Mouse (Mus musculus) embryonic facial prominence, embryonic 15.5 days (tissue): ENCODE data around the gene Dock4. TPM values are rescaled to one million over a fixed set of nuclear protein-coding genes. Genes with fewer than 3 reads are reported as not detected.

Experiments used
- ATAC-seq: fragments of 200-750 bp; cut with Nextera tagmentation; 2 replicates; pipeline ENCODE4 v1.8.0; 2017; ENCODE audit warnings: low read depth, moderate TSS enrichment; ENCODE audit not compliant: insufficient number of reproducible peaks, low FRiP score, low TSS enrichment
- H3K27ac ChIP-seq: fragments of 300-500 bp; sonication (generic); replicated peaks from 2 replicates; pipeline ENCODE4 v1.5.1; 2015; ENCODE audit warnings: mild to moderate bottlenecking, inconsistent platforms
- H3K27me3 ChIP-seq: fragments of 300-500 bp; sonication (generic); 2 replicates; pipeline ENCODE4 v1.6.1; 2015; ENCODE audit warnings: inconsistent platforms
- H3K36me3 ChIP-seq: fragments of 300-500 bp; sonication (generic); 2 replicates; pipeline ENCODE4 v1.6.1; 2015; ENCODE audit warnings: mild to moderate bottlenecking, inconsistent platforms
- H3K4me1 ChIP-seq: fragments of 300-500 bp; sonication (generic); 2 replicates; pipeline ENCODE4 v1.6.1; 2015; ENCODE audit warnings: inconsistent platforms
- H3K4me2 ChIP-seq: fragments of 300-500 bp; sonication (generic); replicated peaks from 2 replicates; pipeline ENCODE4 v1.6.1; 2015; ENCODE audit warnings: mild to moderate bottlenecking, inconsistent platforms
- H3K4me3 ChIP-seq: fragments of 300-500 bp; sonication (generic); replicated peaks from 2 replicates; pipeline ENCODE4 v1.5.1; 2015; ENCODE audit warnings: mild to moderate bottlenecking, inconsistent platforms
- H3K9ac ChIP-seq: fragments of 300-500 bp; sonication (generic); 2 replicates; pipeline ENCODE4 v1.6.1; 2015; ENCODE audit warnings: inconsistent platforms
- H3K9me3 ChIP-seq: fragments of 300-500 bp; sonication (generic); replicated peaks from 2 replicates; pipeline ENCODE4 v1.6.1; 2016; ENCODE audit warnings: inconsistent platforms
- WGBS: fragments of 180-500 bp; shearing (Covaris S2); methylation state at CpG from one replicate; pipeline ENCODE4 v1.1.7; 2015; 5-methylcytosine and 5-hydroxymethylcytosine counted together
- polyA plus RNA-seq: library from polyadenylated mRNA; unstranded; fragments of >200 nt; fragmentation: Nextera tagmentation; extraction: Ambion mirVana; gene quantifications from 2 replicates; pipeline ENCODE4 v1.2.1, GENCODE M21; 2015

Gene Dock4
- polyA plus RNA-seq, 1 experiment from 2014 or later: 12.9 TPM

GRCm38 (mm10) chr12:40832157-40832556 is 386.4 kb downstream of the Dock4 start:
- WGBS: 74% methylated on average over 8 of the region's 8 CpGs
- Histone ChIP-seq H3K36me3 (peaks cover 3% of the 10 kb centered on the region; the same call in 1 of the 2 replicates), H3K4me1 (no peaks in the 10 kb centered on the region), H3K27ac (no peak overlapping the region), H3K9me3 (no peaks in the 10 kb centered on the region), H3K4me3 (no peak overlapping the region), H3K4me2 (no peak overlapping the region), H3K27me3 (no peaks in the 10 kb centered on the region), H3K9ac (no peak overlapping the region)
- no peak for ATAC-seq

GRCm38 (mm10) chr12:40836924-40837323 is 391.2 kb downstream of the Dock4 start:
- Histone ChIP-seq H3K9ac (no peak overlapping the region), H3K27me3 (no peaks in the 10 kb centered on the region), H3K4me1 (0 out of 2 replicates have a peak, but pooled peaks cover 4% of the 10 kb centered on the region), H3K4me3 (no peak overlapping the region), H3K9me3 (no peaks in the 10 kb centered on the region), H3K36me3 (peaks cover 3% of the 10 kb centered on the region; the same call in 1 of the 2 replicates), H3K4me2 (no peak overlapping the region), H3K27ac (no peak overlapping the region)
- no peak for ATAC-seq
- WGBS: 78% methylated on average over 6 of the region's 6 CpGs

- Histone ChIP-seq H3K9ac (no peak overlapping the region), H3K36me3 (peaks cover under 1% of the 10 kb centered on the region; the same call in 1 of the 2 replicates), H3K27me3 (no peaks in the 10 kb centered on the region), H3K9me3 (no peaks in the 10 kb centered on the region), H3K27ac (no peak overlapping the region), H3K4me3 (no peak overlapping the region), H3K4me1 (0 out of 2 replicates have a peak, but pooled peaks cover 4% of the 10 kb centered on the region), H3K4me2 (no peak overlapping the region)
- ATAC-seq: no peak
- WGBS: 5% methylated on average over 8 of the region's 8 CpGs
Observed at GRCm38 (mm10) chr12:40837597-40838337, 392.0 kb downstream of the Dock4 start.

- H3K9me3 ChIP-seq: no peaks in the 10 kb centered on the region
- H3K4me2 ChIP-seq: no peak overlapping the region
- no peak overlapping the region for H3K9ac ChIP-seq
- 0 out of 2 replicates have a peak, but pooled peaks cover 4% of the 10 kb centered on the region for H3K4me1 ChIP-seq
- H3K36me3 ChIP-seq: no peaks in the 10 kb centered on the region
- 65% methylated on average over 2 of the region's 2 CpGs for WGBS
- H3K27me3 ChIP-seq: no peaks in the 10 kb centered on the region
- no peak for ATAC-seq
- H3K27ac ChIP-seq: no peak overlapping the region
- no peak overlapping the region for H3K4me3 ChIP-seq
Observed at GRCm38 (mm10) chr12:40838338-40838695, 392.6 kb downstream of the Dock4 start.

GRCm38 (mm10) chr12:40838940-40839339 is 393.2 kb downstream of the Dock4 start:
- H3K4me3 ChIP-seq: no peak overlapping the region
- WGBS: 76% methylated on average over 5 of the region's 5 CpGs
- H3K9ac ChIP-seq: no peak overlapping the region
- no peak for ATAC-seq
- H3K4me1 ChIP-seq: 0 out of 2 replicates have a peak, but pooled peaks cover 4% of the 10 kb centered on the region
- no peak overlapping the region for H3K4me2 ChIP-seq
- no peaks in the 10 kb centered on the region for H3K9me3 ChIP-seq
- no peaks in the 10 kb centered on the region for H3K27me3 ChIP-seq
- H3K36me3 ChIP-seq: no peaks in the 10 kb centered on the region
- H3K27ac ChIP-seq: no peak overlapping the region

- Histone ChIP-seq H3K27me3 (no peaks in the 10 kb centered on the region), H3K9ac (no peak overlapping the region), H3K27ac (no peak overlapping the region), H3K4me1 (0 out of 2 replicates have a peak, but pooled peaks cover 4% of the 10 kb centered on the region), H3K9me3 (no peaks in the 10 kb centered on the region), H3K4me2 (no peak overlapping the region), H3K36me3 (no peaks in the 10 kb centered on the region), H3K4me3 (no peak overlapping the region)
- WGBS: 69% methylated on average over 4 of the region's 4 CpGs
- ATAC-seq: no peak
Observed at GRCm38 (mm10) chr12:40839817-40840216, 394.1 kb downstream of the Dock4 start.

GRCm38 (mm10) chr12:40842251-40842988 is 396.7 kb downstream of the Dock4 start:
- Histone ChIP-seq H3K4me3 (no peak overlapping the region), H3K36me3 (no peaks in the 10 kb centered on the region), H3K9ac (no peak overlapping the region), H3K4me2 (no peak overlapping the region), H3K27ac (no peak overlapping the region), H3K4me1 (0 out of 2 replicates have a peak, but pooled peaks cover 4% of the 10 kb centered on the region), H3K27me3 (no peaks in the 10 kb centered on the region), H3K9me3 (no peaks in the 10 kb centered on the region)
- no peak for ATAC-seq
- 85% methylated on average over 10 of the region's 10 CpGs for WGBS

GRCm38 (mm10) chr12:40842991-40843390 is 397.2 kb downstream of the Dock4 start:
- no peaks in the 10 kb centered on the region for H3K9me3 ChIP-seq
- no peaks in the 10 kb centered on the region for H3K27me3 ChIP-seq
- no peak for ATAC-seq
- H3K4me2 ChIP-seq: no peak overlapping the region
- no peak overlapping the region for H3K9ac ChIP-seq
- 0 out of 2 replicates have a peak, but pooled peaks cover under 1% of the 10 kb centered on the region for H3K4me1 ChIP-seq
- WGBS: 79% methylated on average over 5 of the region's 5 CpGs
- no peak overlapping the region for H3K4me3 ChIP-seq
- H3K36me3 ChIP-seq: no peaks in the 10 kb centered on the region
- H3K27ac ChIP-seq: no peak overlapping the region

GRCm38 (mm10) chr12:40843474-40844080 is 397.8 kb downstream of the Dock4 start:
- Histone ChIP-seq H3K9ac (no peak overlapping the region), H3K4me2 (no peak overlapping the region), H3K4me3 (no peak overlapping the region), H3K9me3 (no peaks in the 10 kb centered on the region), H3K27ac (no peak overlapping the region), H3K36me3 (no peaks in the 10 kb centered on the region), H3K4me1 (no peaks in the 10 kb centered on the region), H3K27me3 (no peaks in the 10 kb centered on the region)
- WGBS: 56% methylated on average over 3 of the region's 3 CpGs
- ATAC-seq: no peak

- 91% methylated on average over 22 of the region's 22 CpGs for WGBS
- Histone ChIP-seq H3K4me1 (no peaks in the 10 kb centered on the region), H3K4me2 (no peak overlapping the region), H3K9ac (no peak overlapping the region), H3K4me3 (no peak overlapping the region), H3K27ac (no peak overlapping the region), H3K36me3 (no peaks in the 10 kb centered on the region), H3K27me3 (no peaks in the 10 kb centered on the region), H3K9me3 (no peaks in the 10 kb centered on the region)
- no peak for ATAC-seq
Observed at GRCm38 (mm10) chr12:40844324-40844723, 398.6 kb downstream of the Dock4 start.

- Histone ChIP-seq H3K4me3 (no peak overlapping the region), H3K9me3 (no peaks in the 10 kb centered on the region), H3K27ac (no peak overlapping the region), H3K27me3 (no peaks in the 10 kb centered on the region), H3K4me1 (no peaks in the 10 kb centered on the region), H3K4me2 (no peak overlapping the region), H3K36me3 (no peaks in the 10 kb centered on the region), H3K9ac (no peak overlapping the region)
- no peak for ATAC-seq
- 90% methylated on average over 7 of the region's 7 CpGs for WGBS
Observed at GRCm38 (mm10) chr12:40854705-40855367, 409.1 kb downstream of the Dock4 start.
